Mouse (Mus musculus): ENCODE data around the gene Klk1b4.

Klk1b4 gene

GRCm38 (mm10) chr7:44250732-44251275 is 43.6 kb downstream of the Klk1b4 start:
- in situ Hi-C loops (cut with MboI, MseI): loop anchor here (10.0 kb wide), 1 partner anchor 1264 kb away; the partner anchor contains the start of gene Nucb1

GRCm38 (mm10) chr7:44253023-44253616 is 45.9 kb downstream of the Klk1b4 start:
- in situ Hi-C loops (cut with MboI, MseI): loop anchor here (10.0 kb wide), 1 partner anchor 1262 kb away; the partner anchor contains the start of gene Nucb1

GRCm38 (mm10) chr7:44254930-44255329 is 47.7 kb downstream of the Klk1b4 start:
- in situ Hi-C loops (cut with MboI, MseI): loop anchor here (10.0 kb wide), 1 partner anchor 1260 kb away; the partner anchor contains the start of gene Nucb1

GRCm38 (mm10) chr7:44257278-44257677 is 50.0 kb downstream of the Klk1b4 start, which contains the start of gene Acp4:
Gene Acp4 (minus strand): TSS chr7:44257378.
- in situ Hi-C loops (cut with MboI, MseI): loop anchor here (10.0 kb wide), 1 partner anchor 1258 kb away; the partner anchor contains the start of gene Nucb1

- in situ Hi-C loops (cut with MboI, MseI): loop anchor here (5.0 kb wide), 1 partner anchor 222 kb away; no protein-coding TSS in a partner anchor
Observed at GRCm38 (mm10) chr7:44260410-44260809, 53.2 kb downstream of the Klk1b4 start.

- in situ Hi-C loops (cut with MboI, MseI): loop anchor here (5.0 kb wide), 1 partner anchor 221 kb away; no protein-coding TSS in a partner anchor
Observed at GRCm38 (mm10) chr7:44261147-44261546, 53.9 kb downstream of the Klk1b4 start, which contains the start of gene Gm15517. Gene Gm15517 (plus strand): TSS chr7:44261447.

Data from regulatory T cell (primary cell).